Mouse (Mus musculus): ENCODE data around the gene Thsd7a.

GRCm38 (mm10) chr6:12419070-12419469 is 330.1 kb downstream of the Thsd7a start:
- TF ChIP-seq CTCF (IDR thresholded peaks at IDR 0.05; ENCODE audit: low read depth, low read length) = no peak
- TF ChIP-seq POLR2A (IDR thresholded peaks at IDR 0.05; ENCODE audit: extremely low read depth, insufficient read depth, low read length) = no peak
